In the genomic region with DNA sequence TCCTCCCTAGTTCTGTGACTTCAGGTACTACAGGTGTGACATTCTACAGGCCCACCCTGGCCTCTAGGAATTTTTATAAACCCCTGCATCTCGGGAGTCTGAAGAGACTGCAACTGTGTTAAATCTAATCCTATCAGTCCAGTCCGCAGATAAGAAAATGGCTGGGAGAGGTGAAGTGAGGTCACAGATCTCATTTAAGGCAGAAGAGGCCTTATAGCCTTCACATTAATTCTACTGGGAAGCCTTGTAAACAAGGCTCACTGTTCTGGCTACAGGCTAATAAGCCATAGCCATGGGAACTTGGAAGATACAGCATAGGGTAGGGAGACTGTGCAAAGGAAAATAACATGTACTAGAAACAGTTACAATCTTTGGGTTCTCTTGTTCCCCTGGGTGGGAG, we compare ENCODE assay signal across 22 mouse cellular contexts. TPM values are rescaled to one million over a fixed set of nuclear protein-coding genes. Genes with fewer than 3 reads are reported as not detected.
DNase-seq lines count a peak whose midpoint lies in the region; ATAC-seq and TF ChIP-seq lines count a peak whose summit lies in the region.
"Had no signal": no experiment of that assay in that cellular context is flagged by ENCODE, and none has a peak within 500 bp of the region (broad histone marks: within the 10 kb centered on the region; RNA-seq: fewer than 3 reads in every experiment).

No protein-coding gene starts in this region.

- peaks cover 28% of the 10 kb centered on the region for H3K4me1 ChIP-seq in kidney, adult 2 months (ENCODE audit: control insufficient read depth, insufficient read depth, low read length)
- peaks cover 31% of the 10 kb centered on the region for H3K4me1 ChIP-seq in kidney, embryonic 16.5 days (ENCODE audit: insufficient read depth, low read length)
- H3K4me1 ChIP-seq in limb, embryonic 13.5 days = peaks cover 42% of the 10 kb centered on the region
- peaks cover 56% of the 10 kb centered on the region for H3K4me1 ChIP-seq in limb, embryonic 10.5 days
- no peaks in the 10 kb centered on the region for H3K4me1 ChIP-seq in ES-Bruce4 (ENCODE audit: control insufficient read depth, insufficient read depth, low read length)
- peaks cover 6% of the 10 kb centered on the region; the same call in 1 of the 2 replicates for H3K4me1 ChIP-seq in cortical plate, adult 2 months (ENCODE audit: control insufficient read depth, insufficient read depth, low read length)

- ATAC-seq in kidney, embryonic 16.5 days (ENCODE audit: low FRiP score, low TSS enrichment) = no peak
- ATAC-seq in limb, embryonic 13.5 days (ENCODE audit: low FRiP score, low read depth) = no peak
- ATAC-seq: hindbrain, postnatal 0 days; midbrain, embryonic 15.5 days had no signal

- H3K27me3 ChIP-seq in kidney, adult 2 months (replicated peaks; ENCODE audit: control insufficient read depth, insufficient read depth, low read length) = no peaks in the 10 kb centered on the region
- peaks cover 16% of the 10 kb centered on the region; the same call in 1 of the 2 replicates for H3K27me3 ChIP-seq in kidney, embryonic 16.5 days (ENCODE audit: insufficient read depth, low read length)
- H3K27me3 ChIP-seq in limb, embryonic 13.5 days = peaks cover 57% of the 10 kb centered on the region
- peaks cover 81% of the 10 kb centered on the region for H3K27me3 ChIP-seq in limb, embryonic 10.5 days (ENCODE audit: low read depth, poor library complexity, severe bottlenecking)
- H3K27me3 ChIP-seq in ES-Bruce4 (ENCODE audit: control insufficient read depth, insufficient read depth, low read length, poor library complexity, severe bottlenecking) = no peaks in the 10 kb centered on the region

- peak overlapping the region; percentile 100 for H3K27ac ChIP-seq in kidney, adult 2 months (ENCODE audit: insufficient read depth, low read depth, low read length)
- H3K27ac ChIP-seq in kidney, embryonic 16.5 days (ENCODE audit: low read length) = no peak overlapping the region
- no peak overlapping the region for H3K27ac ChIP-seq in limb, embryonic 13.5 days
- H3K27ac ChIP-seq in limb, embryonic 10.5 days = no peak overlapping the region
- H3K27ac ChIP-seq in ES-Bruce4 (ENCODE audit: insufficient read depth, low read length) = peak overlapping the region; percentile 99
- H3K27ac ChIP-seq in cortical plate, adult 2 months (ENCODE audit: insufficient read depth, low read length) = peak overlapping the region; percentile 99
- H3K27ac ChIP-seq: embryonic facial prominence, embryonic 13.5 days; forebrain, embryonic 12.5 days; liver, embryonic 13.5 days; midbrain, embryonic 15.5 days had no signal

- TF ChIP-seq POLR2A in kidney, adult 2 months (IDR thresholded peaks at IDR 0.05; ENCODE audit: low read depth, low read length) = no peak
- TF ChIP-seq POLR2A in ES-Bruce4 (IDR thresholded peaks at IDR 0.05; ENCODE audit: insufficient read depth, low read length) = no peak
- no peak for TF ChIP-seq POLR2A in cortical plate, adult 2 months (IDR thresholded peaks at IDR 0.05; ENCODE audit: extremely low read depth, insufficient read depth, low read length)

- no peak for TF ChIP-seq EP300 in ES-Bruce4 (IDR thresholded peaks at IDR 0.05; ENCODE audit: insufficient read depth, low read depth, low read length)

- DNase-seq in kidney, adult 2 months = peak; percentile 26
- DNase-seq in limb, embryonic 10.5 days (ENCODE audit: low spot score) = no peak
- no peak for DNase-seq in frontal cortex, postnatal 36 days (ENCODE audit: low spot score in 2 of 2)
- no peak for DNase-seq in urinary bladder, postnatal 25 days (ENCODE audit: low spot score)
- DNase-seq: adrenal gland, postnatal 25 days; B cell, adult 2 months; cerebellum, adult 11 months; embryo, embryonic 11 days; kidney, postnatal 36 days; left cerebral cortex, postnatal 4 days; liver, embryonic 13.5 days; lung, embryonic 14.5 days had no signal

- H3K36me3 ChIP-seq in kidney, adult 2 months (ENCODE audit: control insufficient read depth, insufficient read depth, low read length) = no peaks in the 10 kb centered on the region
- no peaks in the 10 kb centered on the region for H3K36me3 ChIP-seq in kidney, embryonic 16.5 days (ENCODE audit: insufficient read depth, low read length)
- H3K36me3 ChIP-seq in limb, embryonic 13.5 days = no peaks in the 10 kb centered on the region
- no peaks in the 10 kb centered on the region for H3K36me3 ChIP-seq in limb, embryonic 10.5 days
- H3K36me3 ChIP-seq in ES-Bruce4 (ENCODE audit: control insufficient read depth, insufficient read depth, low read length, poor library complexity, severe bottlenecking) = 0 out of 2 replicates have a peak, but pooled peaks cover 2% of the 10 kb centered on the region
- H3K36me3 ChIP-seq: embryonic facial prominence, embryonic 13.5 days; forebrain, embryonic 12.5 days; heart, embryonic 12.5 days; liver, embryonic 13.5 days; midbrain, embryonic 15.5 days had no signal

- no peak for TF ChIP-seq CTCF in kidney, adult 2 months (conservative IDR thresholded peaks at IDR 0.05; ENCODE audit: insufficient read depth, insufficient read length, low read depth, low read length)
- TF ChIP-seq CTCF in ES-Bruce4 (IDR thresholded peaks at IDR 0.05; ENCODE audit: low read depth, low read length) = no peak
- TF ChIP-seq CTCF in cortical plate, adult 2 months (IDR thresholded peaks at IDR 0.05; ENCODE audit: extremely low read depth, insufficient read depth, low read length) = no peak

- H3K9ac ChIP-seq in kidney, embryonic 16.5 days (replicated peaks; ENCODE audit: low read length) = no peak overlapping the region
- H3K9ac ChIP-seq in limb, embryonic 13.5 days = no peak overlapping the region
- peak overlapping the region; percentile 77 for H3K9ac ChIP-seq in ES-Bruce4 (ENCODE audit: low read depth, poor library complexity, severe bottlenecking)
- H3K9ac ChIP-seq: embryonic facial prominence, embryonic 13.5 days; forebrain, embryonic 12.5 days; heart, embryonic 12.5 days; liver, embryonic 13.5 days; lung, embryonic 14.5 days; midbrain, embryonic 15.5 days had no signal

- H3K9me3 ChIP-seq in kidney, embryonic 16.5 days (ENCODE audit: low read length) = no peaks in the 10 kb centered on the region
- peaks cover 4% of the 10 kb centered on the region; the same call in 1 of the 2 replicates for H3K9me3 ChIP-seq in limb, embryonic 13.5 days
- no peaks in the 10 kb centered on the region for H3K9me3 ChIP-seq in limb, embryonic 10.5 days (replicated peaks)
- H3K9me3 ChIP-seq in ES-Bruce4 (replicated peaks; ENCODE audit: control insufficient read depth, insufficient read depth, low read length, poor library complexity, severe bottlenecking) = no peaks in the 10 kb centered on the region
- H3K9me3 ChIP-seq: embryonic facial prominence, embryonic 13.5 days; forebrain, embryonic 12.5 days; heart, embryonic 12.5 days; liver, embryonic 13.5 days; midbrain, embryonic 15.5 days had no signal

- 45% methylated on average over 2 of the region's 2 CpGs for WGBS in kidney, adult 2 months
- 78% methylated on average over 2 of the region's 2 CpGs for WGBS in kidney, embryonic 16.5 days
- 44% methylated on average over 2 of the region's 2 CpGs for WGBS in limb, embryonic 13.5 days
- 43% methylated on average over 2 of the region's 2 CpGs for WGBS in limb, embryonic 10.5 days

- H3K4me3 ChIP-seq in kidney, adult 2 months (ENCODE audit: insufficient read depth, low read depth, low read length) = no peak overlapping the region
- no peak overlapping the region for H3K4me3 ChIP-seq in kidney, embryonic 16.5 days (ENCODE audit: low read length)
- H3K4me3 ChIP-seq in limb, embryonic 13.5 days = no peak overlapping the region
- H3K4me3 ChIP-seq in limb, embryonic 10.5 days = no peak overlapping the region
- no peak overlapping the region for H3K4me3 ChIP-seq in ES-Bruce4 (ENCODE audit: low read depth, low read length)
- H3K4me3 ChIP-seq in cortical plate, adult 2 months (ENCODE audit: insufficient read depth, low read length) = no peak overlapping the region
- H3K4me3 ChIP-seq: erythroblast, embryonic 14.5 days; forebrain, embryonic 12.5 days; midbrain, embryonic 15.5 days had no signal

- H3K4me2 ChIP-seq in kidney, embryonic 16.5 days (replicated peaks; ENCODE audit: low read depth, low read length) = no peak overlapping the region
- 0 out of 2 replicates have a peak overlapping the region, but pooled peaks have one; percentile 90 for H3K4me2 ChIP-seq in limb, embryonic 13.5 days (replicated peaks)

RNA-seq across cellular contexts. Expression of gene Klf9, which starts 3.7 kb away (rescaled TPM):
- polyA plus RNA-seq in kidney, adult 2 months (2012; rRNA removed) = 59.3 and 62.3 TPM in 2 replicates
- polyA plus RNA-seq in kidney, embryonic 16.5 days (2015; fragmentation: Nextera tagmentation; extraction: Ambion mirVana) = 5.8 and 6.5 TPM in 2 replicates
- 1.8 and 1.9 TPM in 2 replicates for polyA plus RNA-seq in limb, embryonic 13.5 days (2015; fragmentation: Nextera tagmentation; extraction: Ambion mirVana)
- 0.74 and 1.3 TPM in 2 replicates for polyA plus RNA-seq in limb, embryonic 10.5 days (2016; fragmentation: Nextera tagmentation; extraction: Ambion mirVana)
- 73.8 and 77.1 TPM in 2 replicates for polyA plus RNA-seq in ES-Bruce4 (2011; ENCODE audit: insufficient read depth, insufficient read length, low read depth, missing spikeins)
- 112 and 121 TPM in 2 replicates for polyA plus RNA-seq in cortical plate, adult 2 months (2012; rRNA removed)

Comparison
In these comparisons a context has a peak if more than half of its experiments do, and no peak if none do; other contexts are left out.
1. H3K27ac ChIP-seq: peak in kidney, adult 2 months (single experiment), ES-Bruce4 (single experiment) and cortical plate, adult 2 months (single experiment); none in kidney, embryonic 16.5 days (single experiment), limb, embryonic 13.5 days (single experiment) and limb, embryonic 10.5 days (single experiment).